Mouse (Mus musculus) lung, postnatal 0 days (tissue): Measurements from ENCODE around the gene Pcp4l1.

ENCODE experiments used
- CTCF ChIP-seq: IDR thresholded peaks from 2 replicates; pipeline ENCODE4 v1.5.1; 2016; ENCODE audit warnings: antibody characterized with exemption, mild to moderate bottlenecking
- EP300 ChIP-seq: IDR thresholded peaks from 2 replicates; pipeline ENCODE4 v1.6.1; 2016; ENCODE audit warnings: antibody characterized with exemption, mild to moderate bottlenecking, control low read depth

DNA sequence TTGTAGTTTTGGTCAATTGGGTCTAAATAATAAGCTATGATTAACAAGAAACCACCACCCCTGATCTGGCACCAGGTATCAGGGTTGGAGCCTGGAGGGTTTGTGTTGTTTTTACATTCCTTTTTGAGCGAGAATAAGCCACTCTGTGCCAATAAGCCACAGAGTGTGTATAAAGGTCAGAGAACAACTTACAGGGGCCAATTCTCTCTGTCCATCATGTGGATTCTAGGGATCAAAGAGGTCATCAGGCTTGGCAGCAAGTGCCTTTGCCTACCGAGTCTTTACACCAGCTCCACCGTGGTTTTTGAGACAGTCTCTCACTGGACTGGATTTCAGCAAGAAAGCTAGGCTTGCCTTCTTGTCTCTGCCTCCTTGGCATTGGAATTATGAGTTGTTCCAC lies 16.8 kb upstream of the Pcp4l1 start:
- TF ChIP-seq CTCF, result no peak
- no peak for TF ChIP-seq EP300
